Mouse (Mus musculus) gastrocnemius, adult 2 months (tissue): ENCODE measurements around the gene Wdr59. TPM values are rescaled to one million over a fixed set of nuclear protein-coding genes. Genes with fewer than 3 reads are reported as not detected.

ENCODE experiments used
- DNase-seq: peaks from one replicate; pipeline ENCODE4 v3.0.0; 2022
- H3K27ac ChIP-seq: fragments of 200-600 bp; 2 replicates; pipeline ENCODE4 v1.8.1; 2022; ENCODE audit warnings: mild to moderate bottlenecking
- H3K4me3 ChIP-seq: fragments of 200-600 bp; 2 replicates; pipeline ENCODE4 v1.8.1; 2022; ENCODE audit warnings: mild to moderate bottlenecking, moderate library complexity
- CTCF ChIP-seq: fragments of 200-600 bp; IDR thresholded peaks from 2 replicates; pipeline ENCODE4 v1.8.1; 2022; ENCODE audit warnings: antibody characterized with exemption, mild to moderate bottlenecking, moderate library complexity
- intact Hi-C: fragments of 180-260 bp; cut with DNase I; formaldehyde crosslinking; loops from one replicate; pipeline ENCODE4 v1.15.1; 2025
- total RNA-seq, 2 experiments: library from RNA; stranded (reverse); gene quantifications; 2 replicates each; pipeline ENCODE4 v1.2.3; 2021

Gene Wdr59
- total RNA-seq, 2 experiments from 2014 or later, result 7.9 to 8.2 TPM

- TF ChIP-seq CTCF, result no peak
- no peak for DNase-seq
- intact Hi-C loops, result loop anchor here (2.0 kb wide), 1 partner anchor 15 kb away; the partner anchor contains the start of gene Znrf1
- Histone ChIP-seq H3K4me3 (no peak overlapping the region), H3K27ac (peak overlapping the region; percentile 77)
Measured at GRCm38 (mm10) chr8:111551511-111552130, 29.7 kb upstream of the Wdr59 start.

GRCm38 (mm10) chr8:111550002-111550870 lies 28.3 kb upstream of the Wdr59 start:
- Histone ChIP-seq H3K4me3 (peak overlapping the region; percentile 43), H3K27ac (peak overlapping the region; percentile 58)
- intact Hi-C loops, result loop anchor here (2.0 kb wide), 1 partner anchor 13 kb away; the partner anchor contains the start of gene Znrf1
- no peak for DNase-seq
- no peak for TF ChIP-seq CTCF

- intact Hi-C loops, result no loop called here
- peak overlapping the region; percentile 53; the same call in 1 of the 2 replicates for H3K27ac ChIP-seq
- no peak for DNase-seq
- H3K4me3 ChIP-seq, result no peak overlapping the region
- no peak for TF ChIP-seq CTCF
Measured at GRCm38 (mm10) chr8:111548201-111548600, 26.3 kb upstream of the Wdr59 start.

GRCm38 (mm10) chr8:111547144-111547543 lies 25.3 kb upstream of the Wdr59 start:
- intact Hi-C loops, result no loop called here
- TF ChIP-seq CTCF, result no peak
- Histone ChIP-seq H3K27ac (0 out of 2 replicates have a peak overlapping the region, but pooled peaks have one; percentile 29), H3K4me3 (no peak overlapping the region)
- no peak for DNase-seq

- Histone ChIP-seq H3K27ac (no peak overlapping the region), H3K4me3 (no peak overlapping the region)
- TF ChIP-seq CTCF, result no peak
- DNase-seq, result no peak
- intact Hi-C loops, result no loop called here
Measured at GRCm38 (mm10) chr8:111545406-111546156, 23.7 kb upstream of the Wdr59 start.

GRCm38 (mm10) chr8:111543712-111544380 lies 22.0 kb upstream of the Wdr59 start:
- peak overlapping the region; percentile 24 for H3K27ac ChIP-seq

GRCm38 (mm10) chr8:111539422-111540076 lies 17.7 kb upstream of the Wdr59 start:
- intact Hi-C loops, result no loop called here
- TF ChIP-seq CTCF, result no peak
- H3K27ac ChIP-seq, result peak overlapping the region; percentile 95
- peak; percentile 38 for DNase-seq
- peak overlapping the region; percentile 94 for H3K4me3 ChIP-seq

More at GRCm38 (mm10) chr8:111543712-111544380, 22.0 kb upstream of the Wdr59 start:
- TF ChIP-seq CTCF, result peak; percentile 25; the same call in 1 of the 2 replicates
- intact Hi-C loops, result no loop called here
- no peak overlapping the region for H3K4me3 ChIP-seq
- no peak for DNase-seq

GRCm38 (mm10) chr8:111538194-111538593 lies 16.3 kb upstream of the Wdr59 start:
- H3K4me3 ChIP-seq, result peak overlapping the region; percentile 94
- peak; percentile 35 for DNase-seq
- H3K27ac ChIP-seq, result peak overlapping the region; percentile 95
- no peak for TF ChIP-seq CTCF
- intact Hi-C loops, result no loop called here

GRCm38 (mm10) chr8:111537765-111538158 lies 15.9 kb upstream of the Wdr59 start:
- intact Hi-C loops, result loop anchor here (2.0 kb wide), 1 partner anchor 13 kb away; no protein-coding TSS in a partner anchor

GRCm38 (mm10) chr8:111536978-111537764 lies 15.3 kb upstream of the Wdr59 start:
- Histone ChIP-seq H3K27ac (peak overlapping the region; percentile 95), H3K4me3 (peak overlapping the region; percentile 94)
- TF ChIP-seq CTCF, result no peak
- peak; percentile 57 for DNase-seq
- intact Hi-C loops, result loop anchor here (2.0 kb wide), 1 partner anchor 14 kb away; no protein-coding TSS in a partner anchor

More at GRCm38 (mm10) chr8:111537765-111538158, 15.9 kb upstream of the Wdr59 start:
- Histone ChIP-seq H3K27ac (peak overlapping the region; percentile 95), H3K4me3 (peak overlapping the region; percentile 94)
- no peak for DNase-seq
- TF ChIP-seq CTCF, result no peak
